Mouse (Mus musculus) Patski (cell line): ENCODE measurements around the gene Ndufs1. TPM values are rescaled to one million over a fixed set of nuclear protein-coding genes. Genes with fewer than 3 reads are reported as not detected.

Experiments used
- ATAC-seq: fragments of 100-300 bp; one replicate; pipeline ENCODE4 v1.8.0; 2021
- CTCF ChIA-PET: fragments of 350-600 bp; sonication (Branson Sonifier 250); formaldehyde crosslinking; loops from one replicate; lab custom pipeline; 2022; ENCODE audit warnings: inconsistent platforms; lab: Charles Lee
- POLR2A ChIA-PET: fragments of 350-600 bp; sonication (Branson Sonifier 250); formaldehyde crosslinking; loops from one replicate; lab custom pipeline; 2022; ENCODE audit warnings: antibody characterized with exemption, inconsistent platforms; lab: Charles Lee
- DNase-seq: peaks from one replicate; pipeline ENCODE4 v3.0.0-alpha.2; 2011; ENCODE audit warnings: low read depth, low spot score
- H3K27me3 ChIP-seq: fragments of 371-371 bp; one replicate; pipeline ENCODE4 v1.5.1; 2021
- CTCF ChIP-seq: fragments of 100-300 bp; IDR thresholded peaks from one replicate; pipeline ENCODE4 v1.5.1; 2021
- in situ Hi-C: fragments of 300-500 bp; cut with MboI; formaldehyde crosslinking; loops from 3 replicates; pipeline ENCODE4 v1.11.1; 2018; ENCODE audit warnings: low pct_unique_long_range_greater_than_20kb, mixed read lengths
- polyA plus RNA-seq: library from polyadenylated mRNA; unstranded; gene quantifications from one replicate; pipeline ENCODE4 v1.2.3, GENCODE M21; 2021

The Ndufs1 gene
- polyA plus RNA-seq = 203 TPM

GRCm38 (mm10) chr1:63176604-63177421 is at the start of gene Ndufs1, which contains the start of gene Eef1b2:
Ndufs1 (minus strand) TSS chr1:63176833.
Eef1b2 (plus strand) TSS chr1:63176825.
- TF ChIP-seq CTCF = no peak
- no peaks in the 10 kb centered on the region for H3K27me3 ChIP-seq
- peak; percentile 90 for DNase-seq
- ChIA-PET POLR2A (no interaction called here), CTCF (no interaction called here)
- in situ Hi-C loops = no loop called here
- peak; percentile 73 for ATAC-seq

- TF ChIP-seq CTCF = no peak
- peaks cover 21% of the 10 kb centered on the region for H3K27me3 ChIP-seq
- no peak for DNase-seq
- ChIA-PET POLR2A (no interaction called here), CTCF (interaction anchor here (1.5 kb wide), 1 partner anchor 18 kb away, joined by 3 read pairs; no protein-coding TSS in a partner anchor)
- no peak for ATAC-seq
- in situ Hi-C loops = no loop called here
Observed at GRCm38 (mm10) chr1:63225890-63226289, 49.3 kb upstream of the Ndufs1 start.

GRCm38 (mm10) chr1:63225009-63225408 is 48.4 kb upstream of the Ndufs1 start:
- in situ Hi-C loops = no loop called here
- no peak for ATAC-seq
- POLR2A ChIA-PET = no interaction called here

GRCm38 (mm10) chr1:63219277-63219676 is 42.6 kb upstream of the Ndufs1 start:
- peak; percentile 24 for TF ChIP-seq CTCF
- no peak for DNase-seq
- ChIA-PET POLR2A (no interaction called here), CTCF (no interaction called here)
- no peak for ATAC-seq
- in situ Hi-C loops = loop anchor here (25.0 kb wide), 1 partner anchor 1268 kb away; no protein-coding TSS in a partner anchor
- peaks cover 14% of the 10 kb centered on the region for H3K27me3 ChIP-seq

More at GRCm38 (mm10) chr1:63225009-63225408, 48.4 kb upstream of the Ndufs1 start:
- no peak for TF ChIP-seq CTCF
- peaks cover 16% of the 10 kb centered on the region for H3K27me3 ChIP-seq
- CTCF ChIA-PET = interaction anchor here (1.5 kb wide), 1 partner anchor 17 kb away, joined by 3 read pairs; no protein-coding TSS in a partner anchor
- no peak for DNase-seq

- H3K27me3 ChIP-seq = peaks cover 6% of the 10 kb centered on the region
- no peak for ATAC-seq
- ChIA-PET POLR2A (no interaction called here), CTCF (no interaction called here)
- no peak for DNase-seq
- no peak for TF ChIP-seq CTCF
- in situ Hi-C loops = loop anchor here (25.0 kb wide), 1 partner anchor 1273 kb away; no protein-coding TSS in a partner anchor
Observed at GRCm38 (mm10) chr1:63214631-63215030, 38.0 kb upstream of the Ndufs1 start.

GRCm38 (mm10) chr1:63214271-63214558 is 37.6 kb upstream of the Ndufs1 start, which contains the start of gene Gpr1:
Gpr1 (minus strand) TSS chr1:63214543.
- ChIA-PET POLR2A (no interaction called here), CTCF (interaction anchor here (1.0 kb wide), 1 partner anchor 9 kb away, joined by 3 read pairs; no protein-coding TSS in a partner anchor)
- no peak for DNase-seq
- TF ChIP-seq CTCF = no peak
- in situ Hi-C loops = loop anchor here (25.0 kb wide), 1 partner anchor 1273 kb away; no protein-coding TSS in a partner anchor
- no peak for ATAC-seq
- H3K27me3 ChIP-seq = peaks cover 6% of the 10 kb centered on the region

GRCm38 (mm10) chr1:63213478-63214270 is 37.0 kb upstream of the Ndufs1 start:
- POLR2A ChIA-PET = no interaction called here
- DNase-seq (no peak), ATAC-seq (no peak)
- in situ Hi-C loops = loop anchor here (25.0 kb wide), 1 partner anchor 1274 kb away; no protein-coding TSS in a partner anchor
- CTCF ChIA-PET = interaction anchor here (1.0 kb wide), 1 partner anchor 10 kb away, joined by 3 read pairs; no protein-coding TSS in a partner anchor
- H3K27me3 ChIP-seq = peaks cover 6% of the 10 kb centered on the region
- no peak for TF ChIP-seq CTCF

- ATAC-seq = no peak
- in situ Hi-C loops = loop anchor here (25.0 kb wide), 1 partner anchor 1277 kb away; no protein-coding TSS in a partner anchor
- DNase-seq = no peak
- H3K27me3 ChIP-seq = no peaks in the 10 kb centered on the region
- no peak for TF ChIP-seq CTCF
- ChIA-PET POLR2A (no interaction called here), CTCF (no interaction called here)
Observed at GRCm38 (mm10) chr1:63209861-63210529, 33.4 kb upstream of the Ndufs1 start.

- in situ Hi-C loops = loop anchor here (25.0 kb wide), 1 partner anchor 1280 kb away; no protein-coding TSS in a partner anchor
- DNase-seq = no peak
- TF ChIP-seq CTCF = no peak
- H3K27me3 ChIP-seq = peaks cover 4% of the 10 kb centered on the region
- ChIA-PET POLR2A (no interaction called here), CTCF (interaction anchor here (0.7 kb wide), 1 partner anchor 18 kb away, joined by 3 read pairs; no protein-coding TSS in a partner anchor)
- ATAC-seq = no peak
Observed at GRCm38 (mm10) chr1:63207607-63208006, 31.0 kb upstream of the Ndufs1 start.
